Mouse (Mus musculus) megakaryocyte, embryonic 14.5 days (primary cell): ENCODE data around the gene Dalrd3.

ENCODE experiments used
- FLI1 ChIP-seq: IDR thresholded peaks from 2 replicates; pipeline ENCODE4 v1.6.1; 2012; ENCODE audit warnings: low read length, inconsistent platforms, mixed read lengths
- GATA1 ChIP-seq: IDR thresholded peaks from 3 replicates; pipeline ENCODE4 v1.6.1; 2012; ENCODE audit warnings: mixed read lengths, low read length, inconsistent platforms, borderline replicate concordance

DNA sequence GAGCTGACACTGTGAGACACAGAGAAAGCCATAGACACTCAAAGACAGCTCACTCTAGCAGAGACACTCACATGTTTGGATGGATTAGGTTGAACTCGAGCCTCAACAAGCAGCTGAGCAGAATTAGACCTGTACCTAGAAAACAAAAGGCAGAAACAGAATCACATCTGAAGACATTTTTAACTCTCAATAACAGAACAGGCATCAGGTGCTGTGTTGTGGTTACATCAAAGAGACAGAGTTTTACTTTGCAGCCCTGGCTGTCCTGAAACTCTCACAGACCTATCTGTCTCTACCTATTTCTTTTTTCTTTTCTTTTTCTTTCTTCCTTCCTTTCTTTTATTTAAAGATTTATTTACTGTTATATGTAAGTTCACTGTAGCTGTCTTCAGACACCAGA lies 47.6 kb downstream of the Dalrd3 start:
- no peak for TF ChIP-seq GATA1
- TF ChIP-seq FLI1: no peak
